Mouse (Mus musculus): ENCODE measurements at regions not wholly inside any gene's neighbourhood (a gene's known extent, or its start where the extent isn't known, plus 50 kb on each side); places are given as distances from the start of the nearest gene placed in this dataset.

GRCm38 (mm10) chr3:9137131-9137874, 472.6 kb downstream of the Zfp704 start:
- TF ChIP-seq CTCF (IDR thresholded peaks at IDR 0.05; ENCODE audit: low read depth, low read length) (no peak), POLR2A (IDR thresholded peaks at IDR 0.05; ENCODE audit: borderline replicate concordance, low read depth, low read length) (no peak)

Data from bone marrow macrophage, adult 2 months (primary cell).